Mouse (Mus musculus): ENCODE measurements around the gene Mtus2. TPM values are rescaled to one million over a fixed set of nuclear protein-coding genes. Genes with fewer than 3 reads are reported as not detected.

The Mtus2 gene
- total and polyA plus RNA-seq, 2 experiments from 2014 or later, result 38.0 to 41.6 TPM

DNA sequence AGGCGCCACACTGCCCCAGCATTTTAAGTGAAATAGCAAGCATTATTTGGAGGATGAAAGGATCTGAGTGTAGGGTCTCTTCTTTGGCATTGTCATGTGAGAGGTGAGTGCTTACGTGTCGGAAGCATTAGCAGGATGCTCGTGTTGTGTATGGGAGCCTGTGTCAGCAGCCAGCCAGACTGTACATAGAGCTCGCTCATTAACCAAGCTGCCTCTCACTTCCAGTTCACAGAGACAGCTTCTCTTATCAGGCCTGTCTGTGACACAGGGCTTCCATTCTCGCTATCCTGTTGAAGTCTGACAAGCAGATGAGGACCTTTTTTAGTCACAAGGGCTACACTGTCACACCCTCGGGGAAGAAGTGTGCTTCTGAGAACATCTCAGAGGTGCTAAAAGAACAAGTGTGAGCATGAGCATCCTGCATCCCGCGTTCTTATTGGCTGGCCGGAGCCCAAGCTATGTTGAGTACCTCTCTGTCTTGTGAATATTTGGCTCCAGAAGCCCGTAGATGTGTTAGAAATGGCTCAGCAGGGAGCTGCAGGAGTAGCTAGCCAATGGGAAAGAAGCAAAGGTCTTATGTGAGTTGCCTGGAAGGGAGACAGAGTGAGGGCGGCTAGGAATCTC lies 189.2 kb downstream of the Mtus2 start:
- peak overlapping the region; percentile 59 for H3K27ac ChIP-seq (ENCODE audit: low read depth, low read length)
- H3K27me3 ChIP-seq (ENCODE audit: insufficient read depth, low read length), result no peaks in the 10 kb centered on the region
- H3K9ac ChIP-seq (replicated peaks; ENCODE audit: low read length, poor library complexity, severe bottlenecking), result no peak overlapping the region
- TF ChIP-seq CTCF (IDR thresholded peaks at IDR 0.05), result no peak
- ATAC-seq (ENCODE audit: low FRiP score) (peak; percentile 59; the same call in 1 of the 2 replicates), DNase-seq (ENCODE audit: low spot score) (peak; percentile 62)
- no peak overlapping the region for H3K4me3 ChIP-seq (ENCODE audit: low read depth, low read length)
- H3K36me3 ChIP-seq (ENCODE audit: insufficient read depth, low read length), result no peaks in the 10 kb centered on the region
- H3K9me3 ChIP-seq (ENCODE audit: low read length), result no peaks in the 10 kb centered on the region
- no peak overlapping the region for H3K4me2 ChIP-seq (ENCODE audit: low read depth, low read length, poor library complexity, severe bottlenecking)
- peaks cover 2% of the 10 kb centered on the region; the same call in 1 of the 2 replicates for H3K4me1 ChIP-seq (ENCODE audit: insufficient read depth, low read length)
- 48% methylated on average over 12 of the region's 12 CpGs for whole genome bisulfite sequencing

DNA sequence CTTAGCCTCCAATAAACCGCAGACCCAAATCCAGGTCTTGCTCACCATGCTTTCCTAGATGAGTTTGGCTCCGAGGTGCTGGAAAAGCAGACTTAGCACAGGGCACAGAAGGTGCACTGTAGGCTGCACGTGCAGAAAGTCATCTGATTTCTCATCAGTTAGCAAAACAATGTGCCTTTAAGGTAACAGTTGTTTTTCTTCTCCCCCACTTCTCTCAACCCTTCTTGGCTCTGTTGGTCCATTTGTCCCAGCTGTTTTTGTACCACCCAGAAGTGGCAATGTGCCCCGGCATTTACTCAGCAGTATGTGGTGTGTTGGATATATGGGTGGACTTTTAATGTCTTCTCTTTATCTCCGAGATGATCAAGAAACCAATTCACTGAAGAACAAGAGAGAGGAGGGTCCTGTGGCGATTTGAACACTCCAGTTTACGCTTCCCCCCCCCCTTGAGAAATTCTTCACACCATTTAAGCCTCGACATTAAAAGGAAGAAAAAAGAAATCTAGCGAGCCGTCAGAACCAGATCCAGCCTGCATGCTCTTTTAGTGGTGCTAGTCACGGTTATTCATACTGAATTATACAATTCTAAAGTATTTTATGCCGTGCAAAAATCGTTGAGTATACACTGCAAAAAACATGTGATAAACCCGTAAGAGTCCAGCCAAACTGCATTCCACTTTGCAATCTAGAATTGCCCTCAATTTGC lies 194.9 kb downstream of the Mtus2 start:
- ATAC-seq (ENCODE audit: low FRiP score) (no peak), DNase-seq (ENCODE audit: low spot score) (no peak)
- H3K4me3 ChIP-seq (ENCODE audit: low read depth, low read length), result no peak overlapping the region
- TF ChIP-seq CTCF (IDR thresholded peaks at IDR 0.05), result no peak
- 0 out of 2 replicates have a peak overlapping the region, but pooled peaks have one; percentile 6 for H3K4me2 ChIP-seq (ENCODE audit: low read depth, low read length, poor library complexity, severe bottlenecking)
- WGBS, result 24% methylated on average over 14 of the region's 14 CpGs
- H3K9me3 ChIP-seq (ENCODE audit: low read length), result no peaks in the 10 kb centered on the region
- no peaks in the 10 kb centered on the region for H3K36me3 ChIP-seq (ENCODE audit: insufficient read depth, low read length)
- H3K4me1 ChIP-seq (ENCODE audit: insufficient read depth, low read length), result peaks cover 5% of the 10 kb centered on the region; the same call in 1 of the 2 replicates
- H3K9ac ChIP-seq (replicated peaks; ENCODE audit: low read length, poor library complexity, severe bottlenecking), result no peak overlapping the region
- no peaks in the 10 kb centered on the region for H3K27me3 ChIP-seq (ENCODE audit: insufficient read depth, low read length)
- no peak overlapping the region for H3K27ac ChIP-seq (ENCODE audit: low read depth, low read length)

- H3K4me1 ChIP-seq (ENCODE audit: insufficient read depth, low read length), result peaks cover 5% of the 10 kb centered on the region; the same call in 1 of the 2 replicates
- no peaks in the 10 kb centered on the region for H3K27me3 ChIP-seq (ENCODE audit: insufficient read depth, low read length)
- H3K4me2 ChIP-seq (ENCODE audit: low read depth, low read length, poor library complexity, severe bottlenecking), result 0 out of 2 replicates have a peak overlapping the region, but pooled peaks have one; percentile 6
- peak overlapping the region; percentile 26; the same call in 1 of the 2 replicates for H3K27ac ChIP-seq (ENCODE audit: low read depth, low read length)
- 0 out of 2 replicates have a peak, but pooled peaks have one; percentile 27 for ATAC-seq (ENCODE audit: low FRiP score)
- no peaks in the 10 kb centered on the region for H3K9me3 ChIP-seq (ENCODE audit: low read length)
- WGBS, result 28% methylated on average over 13 of the region's 13 CpGs
- H3K9ac ChIP-seq (replicated peaks; ENCODE audit: low read length, poor library complexity, severe bottlenecking), result no peak overlapping the region
- peak; percentile 39 for DNase-seq (ENCODE audit: low spot score)
- no peak for TF ChIP-seq CTCF (IDR thresholded peaks at IDR 0.05)
- H3K4me3 ChIP-seq (ENCODE audit: low read depth, low read length), result no peak overlapping the region
- H3K36me3 ChIP-seq (ENCODE audit: insufficient read depth, low read length), result no peaks in the 10 kb centered on the region
Observed at GRCm38 (mm10) chr5:148152600-148153402, 195.7 kb downstream of the Mtus2 start.

DNA sequence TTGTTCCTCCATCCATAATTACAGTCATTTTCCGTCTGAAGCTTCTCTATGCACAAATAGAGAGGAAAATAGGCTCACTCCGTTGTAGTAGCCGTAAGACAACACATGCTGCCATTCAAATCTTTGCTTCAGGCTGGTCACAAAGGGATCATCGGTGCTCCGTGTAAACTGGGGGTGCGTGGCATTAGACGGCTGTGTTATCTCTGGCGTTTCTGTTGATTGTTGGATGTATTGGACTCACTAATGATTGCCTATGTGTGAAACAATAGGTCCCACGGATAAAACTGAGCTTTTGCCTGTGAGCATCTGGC lies 196.2 kb downstream of the Mtus2 start:
- no peak overlapping the region for H3K4me3 ChIP-seq (ENCODE audit: low read depth, low read length)
- H3K27me3 ChIP-seq (ENCODE audit: insufficient read depth, low read length), result no peaks in the 10 kb centered on the region
- no peak overlapping the region for H3K4me2 ChIP-seq (ENCODE audit: low read depth, low read length, poor library complexity, severe bottlenecking)
- ATAC-seq (ENCODE audit: low FRiP score) (no peak), DNase-seq (ENCODE audit: low spot score) (no peak)
- H3K4me1 ChIP-seq (ENCODE audit: insufficient read depth, low read length), result peaks cover 5% of the 10 kb centered on the region; the same call in 1 of the 2 replicates
- no peak for TF ChIP-seq CTCF (IDR thresholded peaks at IDR 0.05)
- H3K36me3 ChIP-seq (ENCODE audit: insufficient read depth, low read length), result no peaks in the 10 kb centered on the region
- H3K27ac ChIP-seq (ENCODE audit: low read depth, low read length), result no peak overlapping the region; the same call in 1 of the 2 replicates
- H3K9ac ChIP-seq (replicated peaks; ENCODE audit: low read length, poor library complexity, severe bottlenecking), result no peak overlapping the region
- 24% methylated on average over 9 of the region's 9 CpGs for WGBS
- no peaks in the 10 kb centered on the region for H3K9me3 ChIP-seq (ENCODE audit: low read length)

DNA sequence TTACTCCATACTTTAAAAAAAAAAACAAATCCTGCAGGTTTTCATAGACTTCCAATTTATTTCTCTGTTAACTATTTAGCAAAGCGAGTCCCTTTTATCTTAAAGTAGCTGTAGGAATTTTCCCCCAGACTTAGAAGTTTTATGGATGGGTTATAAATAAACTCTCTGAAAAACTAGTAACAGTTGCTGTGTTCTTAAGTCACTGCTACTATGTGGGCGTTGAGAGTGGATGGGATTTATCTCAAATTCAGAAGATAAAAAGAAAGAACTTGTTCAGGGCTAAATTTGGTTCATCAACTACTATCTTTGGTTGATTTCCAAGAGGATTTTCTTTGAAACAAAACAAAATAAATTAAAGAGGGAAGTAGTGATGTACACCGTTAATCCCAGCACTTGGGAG lies 197.6 kb downstream of the Mtus2 start:
- TF ChIP-seq CTCF (IDR thresholded peaks at IDR 0.05), result no peak
- ATAC-seq (ENCODE audit: low FRiP score) (no peak), DNase-seq (ENCODE audit: low spot score) (no peak)
- Histone ChIP-seq H3K4me2 (ENCODE audit: low read depth, low read length, poor library complexity, severe bottlenecking) (no peak overlapping the region), H3K27ac (ENCODE audit: low read depth, low read length) (no peak overlapping the region), H3K27me3 (ENCODE audit: insufficient read depth, low read length) (no peaks in the 10 kb centered on the region), H3K4me3 (ENCODE audit: low read depth, low read length) (no peak overlapping the region), H3K4me1 (ENCODE audit: insufficient read depth, low read length) (peaks cover 9% of the 10 kb centered on the region; the same call in 1 of the 2 replicates), H3K9ac (replicated peaks; ENCODE audit: low read length, poor library complexity, severe bottlenecking) (no peak overlapping the region), H3K9me3 (ENCODE audit: low read length) (no peaks in the 10 kb centered on the region), H3K36me3 (ENCODE audit: insufficient read depth, low read length) (no peaks in the 10 kb centered on the region)
- WGBS, result 91% methylated on average over 3 of the region's 3 CpGs
